Mouse (Mus musculus) embryonic facial prominence, embryonic 10.5 days (tissue): ENCODE results near the gene Noc4l. TPM values are rescaled to one million over a fixed set of nuclear protein-coding genes. Genes with fewer than 3 reads are reported as not detected.

ENCODE experiments used
- DNase-seq: peaks from one replicate; pipeline ENCODE4 v3.0.0-alpha.2; 2017; ENCODE audit warnings: low spot score
- H3K27ac ChIP-seq: fragments of 300-500 bp; sonication (generic); replicated peaks from 2 replicates; pipeline ENCODE4 v1.5.1; 2016; ENCODE audit warnings: mild to moderate bottlenecking
- H3K27me3 ChIP-seq: fragments of 300-500 bp; sonication (generic); replicated peaks from 2 replicates; pipeline ENCODE4 v1.6.1; 2016; ENCODE audit warnings: low read depth, mild to moderate bottlenecking; ENCODE audit not compliant: poor library complexity, severe bottlenecking
- H3K36me3 ChIP-seq: fragments of 300-500 bp; sonication (generic); replicated peaks from 2 replicates; pipeline ENCODE4 v1.6.1; 2016; ENCODE audit warnings: mild to moderate bottlenecking, moderate library complexity
- H3K4me1 ChIP-seq: fragments of 300-500 bp; sonication (generic); 2 replicates; pipeline ENCODE4 v1.6.1; 2016
- H3K4me3 ChIP-seq: fragments of 300-500 bp; sonication (generic); 2 replicates; pipeline ENCODE4 v1.5.1; 2016; ENCODE audit warnings: mild to moderate bottlenecking, moderate library complexity
- H3K9me3 ChIP-seq: fragments of 300-500 bp; sonication (generic); 2 replicates; pipeline ENCODE4 v1.6.1; 2016; ENCODE audit warnings: mild to moderate bottlenecking
- WGBS: fragments of 180-500 bp; shearing (Covaris S2); methylation state at CpG from one replicate; pipeline ENCODE4 v1.1.7; 2016; 5-methylcytosine and 5-hydroxymethylcytosine counted together
- polyA plus RNA-seq: library from polyadenylated mRNA; unstranded; fragments of >200 nt; fragmentation: Nextera tagmentation; extraction: Ambion mirVana; gene quantifications from 2 replicates; pipeline ENCODE4 v1.2.1, GENCODE M21; 2016

The Noc4l gene
- polyA plus RNA-seq, 1 experiment from 2014 or later: 89.2 TPM

- H3K27ac ChIP-seq: no peak overlapping the region
- H3K36me3 ChIP-seq: no peaks in the 10 kb centered on the region
- H3K4me3 ChIP-seq: no peak overlapping the region
- H3K27me3 ChIP-seq: no peaks in the 10 kb centered on the region; the same call in 1 of the 2 replicates
- H3K4me1 ChIP-seq: peaks cover 5% of the 10 kb centered on the region; the same call in 1 of the 2 replicates
- 39% methylated on average over 6 of the region's 6 CpGs for WGBS
- no peak for DNase-seq
- H3K9me3 ChIP-seq: no peaks in the 10 kb centered on the region
These were observed 17.1 kb downstream of the Noc4l start for GRCm38 (mm10) chr5:110635951-110636707.

- Histone ChIP-seq H3K4me3 (no peak overlapping the region), H3K4me1 (peaks cover 5% of the 10 kb centered on the region; the same call in 1 of the 2 replicates), H3K27ac (no peak overlapping the region), H3K9me3 (no peaks in the 10 kb centered on the region), H3K36me3 (no peaks in the 10 kb centered on the region), H3K27me3 (no peaks in the 10 kb centered on the region; the same call in 1 of the 2 replicates)
- DNase-seq: no peak
- 81% methylated on average over 2 of the region's 2 CpGs for WGBS
These were observed 23.6 kb downstream of the Noc4l start for GRCm38 (mm10) chr5:110629525-110630120.

GRCm38 (mm10) chr5:110628156-110628555 lies 25.1 kb downstream of the Noc4l start:
- Histone ChIP-seq H3K9me3 (no peaks in the 10 kb centered on the region), H3K4me1 (peaks cover 5% of the 10 kb centered on the region; the same call in 1 of the 2 replicates), H3K4me3 (0 out of 2 replicates have a peak overlapping the region, but pooled peaks have one; percentile 4), H3K27me3 (no peaks in the 10 kb centered on the region; the same call in 1 of the 2 replicates), H3K36me3 (no peaks in the 10 kb centered on the region), H3K27ac (no peak overlapping the region)
- DNase-seq: peak; percentile 23
- WGBS: 26% methylated on average over 19 of the region's 19 CpGs

- Histone ChIP-seq H3K27ac (no peak overlapping the region), H3K27me3 (no peaks in the 10 kb centered on the region; the same call in 1 of the 2 replicates), H3K9me3 (no peaks in the 10 kb centered on the region), H3K36me3 (no peaks in the 10 kb centered on the region), H3K4me1 (peaks cover 5% of the 10 kb centered on the region; the same call in 1 of the 2 replicates), H3K4me3 (no peak overlapping the region)
- no peak for DNase-seq
- 82% methylated on average over 10 of the region's 10 CpGs for WGBS
These were observed 25.9 kb downstream of the Noc4l start for GRCm38 (mm10) chr5:110627351-110627750.

- WGBS: 76% methylated on average over 2 of the region's 2 CpGs
- H3K27me3 ChIP-seq: no peaks in the 10 kb centered on the region; the same call in 1 of the 2 replicates
- H3K9me3 ChIP-seq: no peaks in the 10 kb centered on the region
- H3K4me1 ChIP-seq: peaks cover 5% of the 10 kb centered on the region; the same call in 1 of the 2 replicates
- no peaks in the 10 kb centered on the region for H3K36me3 ChIP-seq
- H3K4me3 ChIP-seq: no peak overlapping the region
- DNase-seq: no peak
- H3K27ac ChIP-seq: no peak overlapping the region
These were observed 28.9 kb downstream of the Noc4l start for GRCm38 (mm10) chr5:110624319-110624718.

- Histone ChIP-seq H3K27ac (no peak overlapping the region), H3K36me3 (no peaks in the 10 kb centered on the region), H3K27me3 (no peaks in the 10 kb centered on the region), H3K9me3 (no peaks in the 10 kb centered on the region), H3K4me1 (no peaks in the 10 kb centered on the region), H3K4me3 (no peak overlapping the region)
- WGBS: 91% methylated on average over 6 of the region's 6 CpGs
- DNase-seq: no peak
These were observed 34.0 kb downstream of the Noc4l start for GRCm38 (mm10) chr5:110619226-110619625.

- H3K4me1 ChIP-seq: peaks cover 44% of the 10 kb centered on the region
- H3K36me3 ChIP-seq: no peaks in the 10 kb centered on the region
- no peaks in the 10 kb centered on the region for H3K9me3 ChIP-seq
- H3K27me3 ChIP-seq: peaks cover 13% of the 10 kb centered on the region
- WGBS: 55% methylated on average over 5 of the region's 5 CpGs
- no peak overlapping the region for H3K4me3 ChIP-seq
- DNase-seq: peak; percentile 61
- H3K27ac ChIP-seq: no peak overlapping the region
These were observed 41.6 kb downstream of the Noc4l start for GRCm38 (mm10) chr5:110611435-110612158.

- no peak overlapping the region for H3K4me3 ChIP-seq
- H3K27ac ChIP-seq: no peak overlapping the region
- peaks cover 47% of the 10 kb centered on the region for H3K4me1 ChIP-seq
- H3K27me3 ChIP-seq: peaks cover 25% of the 10 kb centered on the region
- H3K9me3 ChIP-seq: no peaks in the 10 kb centered on the region
- DNase-seq: no peak
- 87% methylated on average over 7 of the region's 7 CpGs for WGBS
- H3K36me3 ChIP-seq: no peaks in the 10 kb centered on the region
These were observed 42.7 kb downstream of the Noc4l start for GRCm38 (mm10) chr5:110610484-110610883.

GRCm38 (mm10) chr5:110609868-110610267 lies 43.3 kb downstream of the Noc4l start:
- Histone ChIP-seq H3K9me3 (no peaks in the 10 kb centered on the region), H3K4me3 (no peak overlapping the region), H3K27me3 (peaks cover 25% of the 10 kb centered on the region), H3K4me1 (peaks cover 47% of the 10 kb centered on the region), H3K36me3 (no peaks in the 10 kb centered on the region), H3K27ac (no peak overlapping the region)
- 78% methylated on average over 5 of the region's 5 CpGs for WGBS
- no peak for DNase-seq

- Histone ChIP-seq H3K36me3 (no peaks in the 10 kb centered on the region), H3K27me3 (peaks cover 25% of the 10 kb centered on the region), H3K27ac (no peak overlapping the region), H3K4me3 (no peak overlapping the region), H3K4me1 (peaks cover 47% of the 10 kb centered on the region), H3K9me3 (no peaks in the 10 kb centered on the region)
- no peak for DNase-seq
- 86% methylated on average over 3 of the region's 3 CpGs for WGBS
These were observed 43.8 kb downstream of the Noc4l start for GRCm38 (mm10) chr5:110609425-110609824.

GRCm38 (mm10) chr5:110608941-110609340 lies 44.3 kb downstream of the Noc4l start:
- 25% methylated on average over 8 of the region's 8 CpGs for WGBS
- Histone ChIP-seq H3K4me1 (peaks cover 47% of the 10 kb centered on the region), H3K4me3 (no peak overlapping the region), H3K27ac (no peak overlapping the region; the same call in 1 of the 2 replicates), H3K9me3 (no peaks in the 10 kb centered on the region), H3K36me3 (no peaks in the 10 kb centered on the region), H3K27me3 (peaks cover 25% of the 10 kb centered on the region)
- DNase-seq: peak; percentile 15

GRCm38 (mm10) chr5:110608336-110608735 lies 44.9 kb downstream of the Noc4l start:
- Histone ChIP-seq H3K36me3 (no peaks in the 10 kb centered on the region), H3K4me3 (no peak overlapping the region), H3K27ac (no peak overlapping the region), H3K27me3 (peaks cover 27% of the 10 kb centered on the region), H3K4me1 (peaks cover 47% of the 10 kb centered on the region), H3K9me3 (no peaks in the 10 kb centered on the region)
- WGBS: 71% methylated on average over 6 of the region's 6 CpGs
- no peak for DNase-seq
